Mouse (Mus musculus) thymus, postnatal 0 days (tissue): ENCODE measurements at regions not wholly inside any gene's neighbourhood (a gene's known extent, or its start where the extent isn't known, plus 50 kb on each side); places are given as distances from the start of the nearest gene placed in this dataset.

Experiments
- DNase-seq: peaks from one replicate; pipeline ENCODE4 v3.0.0-alpha.2; 2015; ENCODE audit warnings: low spot score

DNA sequence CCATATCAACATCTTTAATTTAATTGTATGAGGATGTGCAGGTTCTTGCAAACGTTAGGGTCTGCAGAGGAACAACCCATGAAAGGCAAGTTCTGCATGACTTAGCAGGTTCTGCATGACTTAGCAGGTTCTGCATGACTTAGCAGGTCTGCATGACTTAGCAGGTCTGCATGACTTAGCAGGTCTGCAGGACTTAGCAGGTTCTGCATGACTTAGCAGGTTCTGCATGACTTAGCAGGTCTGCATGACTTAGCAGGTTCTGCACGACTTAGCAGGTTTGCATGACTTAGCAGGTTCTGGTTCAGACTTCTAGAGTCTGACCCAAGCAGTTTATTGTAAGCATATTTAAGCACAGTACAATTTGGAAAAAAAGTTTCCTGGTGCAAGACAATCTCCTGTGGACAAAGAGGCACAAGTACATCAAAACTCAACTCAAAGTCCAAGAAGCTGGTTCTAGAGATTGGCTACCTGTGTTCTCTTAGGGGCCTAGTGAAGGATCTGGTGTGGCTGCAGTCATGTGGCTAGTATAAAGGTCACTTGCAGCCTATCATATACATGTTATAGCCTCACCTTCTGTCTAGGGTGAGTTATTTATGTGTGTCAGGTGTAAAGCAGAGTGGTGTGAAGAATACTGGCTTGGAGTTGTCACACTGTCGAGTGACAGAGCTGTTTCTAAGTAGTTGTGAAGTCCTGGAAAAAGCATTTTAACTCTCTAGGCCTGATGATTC is 50.5 kb upstream of the Prdx6 start:
- DNase-seq = peak; percentile 13

- DNase-seq = no peak
These were observed 55.9 kb upstream of the Prdx6 start for GRCm38 (mm10) chr1:161306772-161307499.

- peak; percentile 11 for DNase-seq
These were observed 58.2 kb upstream of the Prdx6 start for GRCm38 (mm10) chr1:161309269-161309668.

DNA sequence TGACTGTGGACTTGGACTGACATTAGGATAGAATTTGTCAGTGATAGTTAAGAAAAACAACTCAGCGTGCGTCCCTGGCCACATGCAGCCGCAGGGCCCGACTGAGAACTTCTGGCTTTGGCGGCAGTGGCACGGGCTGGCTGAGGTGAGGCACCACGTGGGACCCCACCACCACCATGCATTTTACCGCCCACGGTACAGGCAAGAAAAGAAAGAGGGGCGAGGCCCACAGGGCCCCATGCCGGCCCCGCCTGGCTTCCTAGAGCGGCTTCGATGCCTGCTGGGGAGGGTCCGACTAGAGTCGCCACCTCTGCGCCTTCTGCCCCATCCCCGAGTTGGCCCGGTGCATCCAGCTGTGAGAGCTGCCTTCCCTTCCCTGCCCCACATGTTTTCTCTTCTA is 63.1 kb upstream of the Prdx6 start:
- no peak for DNase-seq

DNA sequence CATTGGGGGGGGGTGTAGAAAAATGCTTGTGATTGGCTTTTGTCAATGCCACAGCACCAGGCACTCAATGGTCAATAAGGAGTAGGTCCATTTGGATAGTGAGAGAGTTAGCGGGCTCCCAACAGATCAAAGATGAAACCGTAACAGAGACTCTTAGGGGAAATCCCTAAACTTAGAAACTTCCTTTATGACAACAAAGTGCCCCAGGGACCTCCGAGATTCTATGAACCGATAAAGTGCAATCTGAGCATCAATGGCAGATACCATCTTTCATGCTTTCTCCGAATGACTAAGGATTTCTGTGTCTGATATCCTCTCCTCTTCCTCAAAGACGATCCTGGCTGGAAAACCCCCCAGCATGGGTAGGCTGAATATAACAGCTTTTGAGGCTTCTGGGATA is 70.7 kb upstream of the Prdx6 start:
- no peak for DNase-seq

- no peak for DNase-seq
These were observed 66.0 kb upstream of the Tnfsf4 start for GRCm38 (mm10) chr1:161329218-161329617.

- DNase-seq = no peak
These were observed 62.1 kb upstream of the Tnfsf4 start for GRCm38 (mm10) chr1:161333151-161333550.

- DNase-seq = no peak
These were observed 50.1 kb upstream of the Tnfsf4 start for GRCm38 (mm10) chr1:161345111-161345510.
